Mouse (Mus musculus): ENCODE measurements around the gene Rho. TPM values are rescaled to one million over a fixed set of nuclear protein-coding genes. Genes with fewer than 3 reads are reported as not detected.

Rho gene
- total RNA-seq (2015; ENCODE audit: low replicate concordance) (not detected in 2 replicates), total RNA-seq (2017; ENCODE audit: low replicate concordance) (not detected in 2 replicates)

GRCm38 (mm10) chr6:115931639-115932038, at the start of gene Rho:
Gene Rho, plus strand, starts transcription at chr6:115931748.
- ATAC-seq (replicated peaks; ENCODE audit: low FRiP score, poor library complexity, severe bottlenecking), result no peak

GRCm38 (mm10) chr6:115884018-115884417, 47.5 kb upstream of the Rho start:
- no peak for ATAC-seq (replicated peaks; ENCODE audit: low FRiP score, poor library complexity, severe bottlenecking)

DNA sequence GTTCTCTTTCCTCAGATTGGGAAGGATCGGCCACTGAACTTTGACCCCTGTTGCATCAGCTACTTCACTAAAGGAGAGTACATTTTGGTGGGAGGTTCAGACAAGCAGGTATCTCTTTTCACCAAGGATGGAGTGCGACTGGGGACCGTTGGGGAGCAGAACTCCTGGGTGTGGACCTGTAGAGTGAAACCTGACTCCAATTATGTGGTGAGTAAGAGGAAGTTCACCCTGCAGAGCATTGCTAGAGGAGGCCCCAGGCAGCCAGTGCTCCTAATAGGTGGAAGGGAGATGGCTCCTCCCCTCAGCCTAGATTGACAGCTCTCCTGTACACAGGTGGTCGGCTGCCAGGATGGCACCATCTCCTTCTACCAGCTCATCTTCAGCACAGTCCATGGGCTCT, 44.7 kb upstream of the Rho start:
- no peak for ATAC-seq (replicated peaks; ENCODE audit: low FRiP score, poor library complexity, severe bottlenecking)

DNA sequence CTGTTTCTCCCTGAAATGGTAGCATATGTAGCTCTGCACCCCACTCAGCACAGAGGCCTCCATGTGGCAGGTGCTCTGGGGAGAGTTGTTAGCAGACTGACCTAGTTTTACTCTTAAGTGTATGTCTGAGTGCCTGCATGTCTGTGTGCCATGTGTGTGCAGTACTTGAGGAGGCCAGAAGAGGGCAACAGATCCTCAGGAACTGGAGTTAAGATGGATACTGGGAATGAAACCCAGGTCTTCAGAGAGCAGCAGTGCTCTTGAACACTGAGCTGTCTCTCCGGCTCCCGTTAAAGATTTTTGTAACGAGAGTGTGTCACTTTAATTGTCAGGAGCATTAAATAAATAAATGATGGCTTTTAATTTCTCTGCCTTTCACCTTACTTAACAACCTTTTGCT, 43.3 kb upstream of the Rho start:
- ATAC-seq (replicated peaks; ENCODE audit: low FRiP score, poor library complexity, severe bottlenecking), result no peak

GRCm38 (mm10) chr6:115890601-115891000, 40.9 kb upstream of the Rho start:
- ATAC-seq (replicated peaks; ENCODE audit: low FRiP score, poor library complexity, severe bottlenecking), result no peak

DNA sequence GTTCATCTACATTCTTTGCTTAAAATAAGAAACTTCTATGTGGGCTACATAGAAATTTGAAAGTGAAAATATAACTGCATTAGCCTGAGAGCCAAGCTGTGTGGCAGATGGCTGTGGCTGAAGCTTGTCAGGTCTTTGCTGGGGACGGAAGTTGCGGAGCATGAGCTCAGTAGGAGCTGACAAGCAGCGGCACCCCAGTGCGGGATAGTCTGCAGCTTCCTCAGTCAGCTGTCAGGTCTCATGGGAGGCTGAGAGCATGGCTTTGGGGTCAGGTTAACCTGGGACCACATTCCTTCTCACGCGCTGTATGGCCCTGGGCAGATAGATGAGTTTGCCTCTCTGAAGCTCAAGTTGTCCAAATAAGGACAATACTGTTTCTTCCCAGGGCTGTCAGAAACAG, 40.5 kb upstream of the Rho start:
- no peak for ATAC-seq (replicated peaks; ENCODE audit: low FRiP score, poor library complexity, severe bottlenecking)

DNA sequence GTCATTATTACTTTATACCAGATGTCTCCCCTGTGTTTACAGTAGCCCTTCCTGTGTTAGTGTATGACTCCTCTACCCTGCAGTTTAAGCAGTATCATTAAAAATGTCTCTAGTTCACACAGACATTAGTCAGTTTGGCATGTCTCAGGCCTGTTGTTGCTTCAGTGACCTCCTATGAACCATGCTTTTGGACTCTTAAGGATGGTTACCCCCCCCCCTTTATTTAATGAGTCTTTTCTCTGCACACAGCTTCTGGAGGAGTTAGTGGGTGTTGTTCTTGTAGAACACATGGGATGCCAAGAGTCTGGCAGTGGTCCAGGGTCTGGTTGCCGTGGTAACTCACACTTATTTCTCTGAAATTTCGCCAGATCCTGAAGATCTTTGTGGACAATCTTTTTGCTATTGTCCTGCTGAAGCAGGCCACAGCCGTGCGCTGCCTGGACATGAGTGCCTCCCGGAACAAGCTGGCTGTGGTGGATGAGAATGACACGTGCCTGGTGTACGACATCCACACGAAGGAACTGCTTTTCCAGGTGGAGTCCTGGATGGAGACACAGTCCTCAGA, 40.0 kb upstream of the Rho start:
- no peak for ATAC-seq (replicated peaks; ENCODE audit: low FRiP score, poor library complexity, severe bottlenecking)

GRCm38 (mm10) chr6:115892363-115892762, 39.2 kb upstream of the Rho start:
- no peak for ATAC-seq (replicated peaks; ENCODE audit: low FRiP score, poor library complexity, severe bottlenecking)

DNA sequence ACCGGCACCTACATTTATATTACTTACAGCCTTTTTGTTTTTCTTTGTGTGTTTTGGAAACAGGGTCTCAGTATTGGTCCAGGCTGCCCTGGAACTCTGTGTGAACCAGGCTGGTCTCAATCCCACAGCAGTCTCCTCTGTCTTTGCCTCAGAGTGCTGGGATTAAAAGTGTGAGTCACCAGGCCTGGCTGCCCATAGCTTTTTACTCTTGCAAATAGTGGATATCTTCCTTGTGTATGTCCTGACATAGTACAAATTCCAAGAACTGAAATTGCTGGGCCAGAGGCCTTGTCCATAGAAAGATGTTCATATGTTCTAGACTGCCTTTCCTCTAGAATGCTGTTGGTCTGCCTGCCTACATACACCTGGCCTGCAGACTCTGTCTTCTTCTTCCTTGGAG, 35.2 kb upstream of the Rho start:
- ATAC-seq (replicated peaks; ENCODE audit: low FRiP score, poor library complexity, severe bottlenecking), result no peak

GRCm38 (mm10) chr6:115897117-115897516, 34.4 kb upstream of the Rho start:
- ATAC-seq (replicated peaks; ENCODE audit: low FRiP score, poor library complexity, severe bottlenecking), result no peak

GRCm38 (mm10) chr6:115897926-115898520, 33.5 kb upstream of the Rho start:
- ATAC-seq (replicated peaks; ENCODE audit: low FRiP score, poor library complexity, severe bottlenecking), result no peak

GRCm38 (mm10) chr6:115901062-115901461, 30.5 kb upstream of the Rho start:
- ATAC-seq (replicated peaks; ENCODE audit: low FRiP score, poor library complexity, severe bottlenecking), result no peak

GRCm38 (mm10) chr6:115901489-115901931, 30.0 kb upstream of the Rho start:
- no peak for ATAC-seq (replicated peaks; ENCODE audit: low FRiP score, poor library complexity, severe bottlenecking)

- ATAC-seq (replicated peaks; ENCODE audit: low FRiP score, poor library complexity, severe bottlenecking), result no peak
Measured at GRCm38 (mm10) chr6:115902545-115902944, 29.0 kb upstream of the Rho start.

GRCm38 (mm10) chr6:115905568-115905967, 26.0 kb upstream of the Rho start:
- ATAC-seq (replicated peaks; ENCODE audit: low FRiP score, poor library complexity, severe bottlenecking), result no peak

- no peak for ATAC-seq (replicated peaks; ENCODE audit: low FRiP score, poor library complexity, severe bottlenecking)
Measured at GRCm38 (mm10) chr6:115906455-115906854, 25.1 kb upstream of the Rho start.

GRCm38 (mm10) chr6:115906871-115907270, 24.7 kb upstream of the Rho start:
- no peak for ATAC-seq (replicated peaks; ENCODE audit: low FRiP score, poor library complexity, severe bottlenecking)

DNA sequence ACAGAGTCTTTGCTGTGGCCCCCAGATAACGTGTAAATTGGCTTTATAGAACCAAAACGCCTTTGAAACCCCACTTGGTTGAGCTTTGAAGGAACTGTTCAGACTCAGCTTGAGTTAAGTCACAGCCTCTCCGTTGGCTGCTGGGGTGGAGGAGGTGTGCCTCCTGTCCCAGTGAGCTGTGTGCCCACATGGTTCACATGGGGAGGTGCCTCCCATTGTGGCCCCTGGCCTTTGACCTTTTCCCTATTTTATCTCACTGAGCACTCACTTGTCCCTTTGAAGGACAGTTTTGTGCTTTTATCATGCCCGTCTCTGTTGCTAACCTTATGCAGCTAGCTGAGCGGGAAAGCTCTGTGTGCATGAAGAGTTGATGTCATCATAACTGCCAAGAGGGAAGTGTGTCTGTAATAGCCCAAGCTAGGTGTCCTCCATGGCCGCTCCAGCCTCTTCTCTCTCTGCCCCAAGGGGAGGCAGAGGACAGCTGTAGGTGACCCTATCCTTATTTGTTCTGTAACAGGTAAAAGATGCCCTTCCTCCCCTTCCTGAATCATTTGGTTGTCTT, 23.0 kb upstream of the Rho start:
- no peak for ATAC-seq (replicated peaks; ENCODE audit: low FRiP score, poor library complexity, severe bottlenecking)

GRCm38 (mm10) chr6:115909052-115909451, 22.5 kb upstream of the Rho start:
- no peak for ATAC-seq (replicated peaks; ENCODE audit: low FRiP score, poor library complexity, severe bottlenecking)

DNA sequence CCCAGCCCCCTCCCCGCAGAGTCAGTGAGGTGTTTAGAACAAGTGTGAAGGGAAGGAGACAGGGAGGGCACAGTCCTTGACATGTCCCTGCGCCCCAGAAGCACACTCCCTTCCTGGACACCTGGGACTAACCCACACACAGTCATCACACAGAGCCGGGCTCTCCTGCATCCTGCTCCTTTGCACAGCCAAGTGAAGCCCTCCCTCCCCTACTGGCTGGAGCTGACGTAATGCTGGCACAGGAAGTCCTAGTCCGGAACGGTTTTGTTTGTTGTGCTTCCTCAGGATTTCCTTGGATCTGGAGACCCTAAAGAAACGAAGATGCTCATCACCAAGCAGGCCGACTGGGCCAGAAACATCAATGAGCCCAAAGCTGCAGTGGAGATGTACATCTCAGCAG, 21.6 kb upstream of the Rho start:
- no peak for ATAC-seq (replicated peaks; ENCODE audit: low FRiP score, poor library complexity, severe bottlenecking)

DNA sequence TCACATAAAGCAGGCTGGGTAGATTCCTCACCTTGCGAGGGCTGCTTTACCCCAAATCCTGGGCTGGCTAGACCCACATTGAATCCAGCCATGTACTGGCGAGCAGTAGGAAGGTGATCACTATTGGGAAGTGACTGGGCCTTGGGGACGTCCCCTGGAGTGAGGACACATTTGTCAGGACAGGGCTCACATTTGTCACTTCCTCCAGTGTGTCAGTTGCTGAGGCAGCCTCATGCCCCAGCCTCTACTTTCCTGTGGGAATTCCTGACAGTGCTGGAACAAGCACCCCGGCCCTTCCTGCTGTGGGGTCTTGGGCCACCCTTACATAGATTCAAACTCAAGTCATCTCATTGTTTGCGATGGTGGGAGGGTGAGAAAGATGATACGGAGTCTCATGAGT, 19.8 kb upstream of the Rho start:
- no peak for ATAC-seq (replicated peaks; ENCODE audit: low FRiP score, poor library complexity, severe bottlenecking)

DNA sequence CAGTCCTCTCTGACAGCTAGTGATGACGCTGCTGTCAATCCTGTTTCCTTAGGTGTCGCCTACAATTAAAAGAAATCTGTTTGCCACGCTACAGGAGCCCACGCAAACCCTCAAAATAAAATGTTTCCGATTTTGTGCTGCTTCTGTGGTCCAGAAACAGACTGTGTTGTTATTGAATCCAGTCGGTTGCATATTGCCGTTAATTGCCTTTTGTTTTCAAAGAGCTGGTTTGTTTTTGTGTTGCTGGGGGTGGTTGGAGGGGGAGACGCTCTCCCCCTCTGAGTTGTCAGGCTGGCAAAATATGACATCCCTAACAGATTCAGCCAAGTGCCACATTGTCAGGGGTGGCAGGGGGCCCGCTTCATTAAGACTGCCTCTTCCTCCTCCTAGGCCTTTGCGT, 18.1 kb upstream of the Rho start:
- no peak for ATAC-seq (replicated peaks; ENCODE audit: low FRiP score, poor library complexity, severe bottlenecking)
